Mouse (Mus musculus) right cerebral cortex, postnatal 4 days (tissue): Measurements from ENCODE around the gene Gng5.

ENCODE experiments used
- DNase-seq: peaks from one replicate; pipeline ENCODE4 v3.0.0-alpha.2; 2022

Gng5 gene

GRCm38 (mm10) chr3:146543632-146544031 is 44.0 kb downstream of the Gng5 start:
- no peak for DNase-seq

DNA sequence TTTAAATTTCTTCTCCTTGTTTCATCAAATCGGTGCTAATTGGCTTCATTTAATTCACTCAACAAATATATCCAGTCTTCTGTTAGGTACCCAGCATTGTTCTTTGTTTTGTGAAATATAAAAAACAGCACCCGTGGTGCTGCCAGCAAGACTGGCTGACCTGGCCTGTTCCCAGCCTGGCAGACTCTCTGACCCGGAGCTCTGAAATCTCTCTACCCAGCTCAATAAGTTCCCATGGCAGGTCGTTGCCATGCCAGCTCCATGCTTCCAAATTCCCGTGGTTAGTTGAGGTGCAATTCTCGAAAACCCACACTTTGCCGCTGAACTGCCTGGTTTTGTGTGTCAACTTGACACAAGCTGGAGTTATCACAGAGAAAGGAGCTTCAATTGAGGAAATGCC is 55.2 kb downstream of the Gng5 start:
- no peak for DNase-seq
